Mouse (Mus musculus): ENCODE measurements around the gene Helt.
"Not testable (repeated sequence)": the region's sequence is repeated elsewhere in the genome, so short reads cannot be mapped to it uniquely, and the experiment has no call there.

Helt gene

GRCm38 (mm10) chr8:46296551-46296950, 2.1 kb upstream of the Helt start:
- DNase-seq (ENCODE audit: extremely low read depth, low read depth): no peak

- no peak for DNase-seq (ENCODE audit: extremely low read depth, low read depth)
These were observed 1.5 kb upstream of the Helt start for GRCm38 (mm10) chr8:46295951-46296350.

DNA sequence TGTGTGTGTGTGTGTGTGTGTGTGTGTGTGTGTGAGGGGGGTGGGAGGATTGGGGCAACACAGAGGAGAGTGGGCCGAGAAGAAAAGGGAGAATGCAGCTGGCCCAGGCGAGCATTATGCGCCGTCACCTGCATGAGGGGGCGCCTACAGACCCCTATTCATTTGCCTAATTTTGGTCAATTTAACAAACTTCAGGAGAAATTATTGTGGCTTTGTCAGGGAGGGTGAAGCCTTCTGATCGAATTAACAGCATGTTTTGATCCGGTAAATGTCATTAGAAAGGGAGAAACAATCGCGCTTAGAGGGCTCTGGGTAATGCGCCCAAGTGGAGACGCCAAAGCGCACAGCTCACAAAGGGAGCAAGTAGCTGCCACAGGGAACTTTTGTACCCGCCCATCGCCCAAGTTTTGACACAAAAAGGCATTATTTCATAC, 647 bp upstream of the Helt start:
- no peak for DNase-seq (ENCODE audit: extremely low read depth, low read depth)

- DNase-seq (ENCODE audit: extremely low read depth, low read depth): no peak
These were observed 725 bp downstream of the Helt start for GRCm38 (mm10) chr8:46293741-46294151.

- DNase-seq (ENCODE audit: extremely low read depth, low read depth): no peak
These were observed 1.3 kb downstream of the Helt start for GRCm38 (mm10) chr8:46293201-46293600.

DNA sequence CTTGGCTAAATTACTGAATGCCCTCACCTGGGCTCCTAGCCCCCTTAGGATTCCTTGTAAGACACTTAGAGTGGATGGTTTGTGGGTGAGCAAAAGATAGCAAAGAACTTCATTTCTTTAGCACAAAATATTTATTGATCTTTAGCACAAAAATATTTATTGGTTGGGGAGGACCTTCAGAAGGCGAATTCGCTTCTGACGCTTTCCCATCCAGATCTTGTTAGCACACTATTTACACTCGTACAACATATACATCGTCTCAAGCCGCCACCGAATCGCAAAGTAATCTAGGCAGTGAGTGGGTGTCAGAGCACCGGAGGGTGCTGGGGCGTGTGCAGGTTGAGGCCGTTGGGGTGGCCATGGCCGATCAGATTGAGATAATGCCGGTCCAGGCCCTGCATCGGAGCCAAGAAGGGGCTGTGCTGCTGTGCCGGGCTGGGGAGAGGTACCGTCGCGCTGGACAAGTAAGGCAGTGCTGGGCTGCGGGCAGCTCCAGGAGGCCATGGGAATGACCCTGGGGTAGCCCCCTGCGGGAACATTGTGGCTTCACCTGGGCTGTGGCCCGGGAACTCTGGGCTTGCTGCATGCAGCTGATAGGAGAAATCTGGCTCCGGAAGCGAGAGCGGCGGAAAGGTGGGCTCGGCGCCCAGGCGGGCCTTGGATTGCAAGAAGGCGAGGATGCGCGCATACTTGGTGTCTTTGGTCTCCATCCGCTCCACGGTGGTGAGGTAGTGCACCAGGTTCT, 2.4 kb downstream of the Helt start:
- DNase-seq (ENCODE audit: extremely low read depth, low read depth): no peak

- DNase-seq (ENCODE audit: extremely low read depth, low read depth): no peak
These were observed 5.2 kb downstream of the Helt start for GRCm38 (mm10) chr8:46289274-46289673.

- no peak for DNase-seq (ENCODE audit: extremely low read depth, low read depth)
These were observed 6.5 kb downstream of the Helt start for GRCm38 (mm10) chr8:46288021-46288420.

DNA sequence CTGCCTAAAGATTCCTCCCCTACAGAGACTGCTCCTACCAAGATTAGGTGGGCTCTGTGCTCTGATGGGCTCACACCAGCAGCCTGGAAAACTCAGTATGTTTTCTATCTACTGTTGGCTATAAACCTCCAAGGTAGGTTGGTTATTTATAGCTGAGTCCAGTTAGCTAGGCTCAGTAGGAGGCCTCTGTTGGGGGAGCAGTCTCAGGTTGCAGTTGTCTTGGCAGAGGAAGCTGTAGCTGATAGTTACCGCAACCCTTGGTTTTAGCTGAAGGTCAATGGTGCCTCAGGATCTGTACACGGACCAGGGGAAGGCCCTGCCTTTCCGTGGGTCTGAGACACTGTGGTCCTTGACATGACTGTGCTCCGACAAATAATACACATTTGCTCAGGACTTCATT, 8.5 kb downstream of the Helt start:
- no peak for DNase-seq (ENCODE audit: extremely low read depth, low read depth)

DNA sequence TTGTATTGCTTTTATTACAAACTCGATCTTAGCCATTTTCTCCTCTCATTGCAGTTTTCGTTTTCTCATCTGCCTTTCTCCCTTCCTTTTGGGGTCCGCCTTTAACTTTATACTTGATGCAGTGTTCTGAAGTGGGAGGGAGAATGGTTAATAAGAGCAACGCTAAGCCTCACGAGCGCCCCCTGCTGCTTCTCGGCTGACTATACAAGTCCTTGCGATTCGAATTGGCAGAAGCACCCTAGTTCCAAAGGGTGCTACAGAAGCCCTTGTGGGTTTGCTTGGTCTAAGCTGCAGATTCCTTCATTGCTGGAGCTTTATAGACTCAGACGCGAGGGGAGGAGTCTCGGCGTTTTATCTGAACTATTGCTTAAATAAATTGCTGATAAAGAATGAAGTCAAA, 12.9 kb downstream of the Helt start:
- DNase-seq (ENCODE audit: extremely low read depth, low read depth): peak; percentile 71

DNA sequence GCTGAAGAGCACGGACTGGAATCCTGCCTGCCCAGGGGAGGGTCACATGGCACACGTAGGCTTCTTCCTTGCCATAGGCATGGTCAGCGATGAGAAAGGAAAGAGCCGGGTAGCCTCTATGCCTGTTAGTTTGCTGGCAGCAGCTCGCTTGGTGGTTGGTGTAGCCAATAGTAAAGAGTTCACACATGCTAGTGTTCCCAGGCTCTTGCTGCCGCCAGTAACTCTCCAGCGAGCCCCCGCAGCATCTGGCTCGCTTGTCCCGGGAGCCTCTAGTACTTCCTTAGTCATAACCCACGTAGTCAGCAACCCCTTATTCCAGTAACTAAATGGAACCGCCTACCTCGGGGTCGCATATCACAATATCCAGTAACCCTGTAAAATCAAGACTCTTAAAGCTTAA, 17.5 kb downstream of the Helt start:
- no peak for DNase-seq (ENCODE audit: extremely low read depth, low read depth)

DNA sequence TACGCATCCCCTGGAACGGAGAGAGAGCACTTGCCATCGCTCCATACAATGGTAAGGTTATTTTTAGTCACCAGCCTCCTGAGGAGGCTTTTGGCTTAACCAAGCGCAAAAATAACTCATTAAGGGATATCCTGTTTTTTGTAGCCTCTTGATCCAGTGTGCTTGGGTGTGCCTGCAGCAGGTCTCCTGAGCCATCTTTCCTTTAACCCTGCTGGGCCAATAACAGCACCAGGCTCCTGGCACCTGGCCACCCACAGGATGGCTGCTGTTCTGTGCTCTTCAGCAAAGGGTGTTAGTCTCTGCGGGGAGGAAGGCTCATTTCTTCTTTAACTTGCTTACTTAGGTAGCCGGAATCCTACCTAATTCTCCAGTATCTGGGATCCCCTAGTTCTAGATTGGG, 23.7 kb downstream of the Helt start:
- DNase-seq (ENCODE audit: extremely low read depth, low read depth): no peak

GRCm38 (mm10) chr8:46270147-46270546, 24.3 kb downstream of the Helt start:
- no peak for DNase-seq (ENCODE audit: extremely low read depth, low read depth)

- DNase-seq (ENCODE audit: extremely low read depth, low read depth): no peak
These were observed 27.7 kb downstream of the Helt start for GRCm38 (mm10) chr8:46266801-46267200.

GRCm38 (mm10) chr8:46264206-46264605, 30.3 kb downstream of the Helt start:
- DNase-seq (ENCODE audit: extremely low read depth, low read depth): not testable (repeated sequence)

DNA sequence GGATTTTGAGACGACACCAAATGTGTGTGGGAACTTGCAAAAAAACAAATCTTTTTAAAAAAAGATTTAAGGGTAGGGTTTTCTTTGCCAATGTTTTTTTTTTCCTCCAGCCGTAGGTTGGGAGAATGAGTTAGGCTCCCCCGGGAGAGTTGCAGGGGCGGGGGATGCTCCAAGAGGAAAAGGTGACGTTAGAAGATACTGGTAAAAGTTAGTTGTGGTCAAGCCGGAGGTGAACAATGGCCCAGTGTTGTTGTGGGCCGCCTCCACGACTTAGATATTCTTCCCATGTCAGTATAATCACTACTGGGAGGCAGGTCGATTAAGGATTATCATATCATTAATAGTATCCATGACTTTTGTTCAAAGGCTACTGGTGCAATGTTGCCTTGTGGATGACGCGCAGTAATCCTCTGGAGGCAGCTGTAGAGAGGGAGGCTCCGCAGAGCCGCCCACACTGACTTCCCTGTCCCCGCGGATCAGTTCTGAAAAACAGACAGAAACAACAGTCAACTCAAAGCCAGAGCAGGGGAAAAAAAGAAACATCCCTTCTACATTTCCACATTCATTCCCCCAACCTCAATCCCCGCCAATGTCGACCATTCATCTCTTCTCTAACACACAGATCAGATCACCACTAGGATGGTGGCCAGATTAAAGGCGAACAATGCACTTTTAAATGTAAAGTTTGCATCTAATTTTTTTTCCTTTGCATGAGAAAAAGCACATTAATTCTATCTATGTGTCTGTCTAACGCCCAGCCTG, 36.4 kb downstream of the Helt start:
- DNase-seq (ENCODE audit: extremely low read depth, low read depth): no peak

- no peak for DNase-seq (ENCODE audit: extremely low read depth, low read depth)
These were observed 42.0 kb downstream of the Helt start for GRCm38 (mm10) chr8:46252456-46252855.

- no peak for DNase-seq (ENCODE audit: extremely low read depth, low read depth)
These were observed 42.9 kb downstream of the Helt start for GRCm38 (mm10) chr8:46251561-46251960.

DNA sequence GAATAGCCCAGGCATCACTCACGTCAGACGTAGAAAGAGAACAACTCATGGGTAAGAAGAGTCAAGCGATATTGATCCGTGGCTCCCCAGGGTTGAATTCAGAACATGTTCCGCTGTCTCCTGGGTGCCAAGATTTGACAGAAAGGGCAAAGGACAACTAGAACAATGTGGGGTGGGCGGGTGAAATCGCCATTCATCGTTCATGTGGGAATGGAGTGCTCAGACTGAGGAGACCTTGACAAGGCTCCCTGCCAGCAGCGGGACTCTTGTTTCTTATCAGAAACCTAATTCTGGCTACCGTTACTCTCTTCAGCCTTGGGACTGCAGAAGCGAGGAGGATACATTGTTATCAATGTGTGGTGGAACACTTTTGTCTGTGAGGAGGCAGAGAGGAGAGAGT, 48.1 kb downstream of the Helt start:
- peak; percentile 14 for DNase-seq (ENCODE audit: extremely low read depth, low read depth)

DNA sequence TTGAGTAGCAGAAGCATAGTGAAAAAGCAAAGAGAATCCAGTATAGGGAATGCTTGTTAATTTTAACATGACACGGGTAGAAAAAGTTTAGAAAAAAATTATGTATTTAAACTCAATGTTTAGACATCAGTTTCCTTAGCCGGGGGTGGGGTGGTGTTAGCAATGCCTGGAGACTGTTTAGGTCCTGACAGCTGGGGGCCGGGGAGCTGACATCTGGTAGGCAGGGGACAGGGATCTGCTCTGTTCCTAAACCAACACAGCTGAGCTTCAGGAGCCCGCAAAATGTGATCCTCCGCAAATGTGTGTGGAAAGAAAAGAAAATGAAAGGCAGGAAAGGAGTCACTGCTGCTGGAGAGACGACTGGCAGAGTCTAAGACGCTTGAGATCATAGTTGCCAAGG, 51.5 kb downstream of the Helt start:
- no peak for DNase-seq (ENCODE audit: extremely low read depth, low read depth)

All from MEL-GATA-1-ER (cell line).